Mouse (Mus musculus): ENCODE data around the gene Grk6. TPM values are rescaled to one million over a fixed set of nuclear protein-coding genes. Genes with fewer than 3 reads are reported as not detected.

Grk6 gene
- polyA plus RNA-seq, 1 experiment from 2014 or later: 41.4 TPM

DNA sequence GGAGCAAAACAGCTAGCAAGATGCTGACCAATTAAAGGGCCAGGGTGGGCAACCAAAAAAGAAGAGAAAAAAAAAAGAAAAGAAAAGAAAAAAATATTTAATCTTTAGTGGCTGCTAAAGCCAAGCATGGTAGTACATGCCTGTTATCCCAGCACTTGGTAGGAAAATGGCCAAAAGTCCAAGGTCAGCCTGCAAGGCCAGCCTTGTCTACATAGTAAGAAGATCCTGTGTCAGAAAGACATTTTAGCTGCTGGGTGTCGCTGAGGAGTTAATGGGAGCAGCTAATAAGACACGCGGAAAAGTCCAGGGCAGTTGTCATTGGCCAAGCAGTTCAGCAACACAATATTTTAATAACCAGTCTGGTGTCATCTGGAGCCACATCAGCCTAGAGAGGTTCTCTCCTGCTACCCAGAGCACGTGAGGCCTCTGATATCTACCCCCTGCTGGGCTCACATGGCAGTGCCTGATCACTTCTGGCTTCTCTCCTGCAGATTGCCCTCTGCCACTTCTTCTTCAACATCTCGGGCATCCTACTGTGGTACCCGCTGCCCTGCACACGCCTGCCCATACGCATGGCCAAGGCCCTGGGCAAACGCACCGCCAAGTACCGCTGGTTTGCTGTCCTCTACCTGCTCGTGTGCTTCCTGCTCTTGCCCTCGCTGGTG, 32.1 kb upstream of the Grk6 start:
- no peak overlapping the region for H3K9ac ChIP-seq
- WGBS: 80% methylated on average over 13 of the region's 13 CpGs
- H3K27me3 ChIP-seq (replicated peaks): peaks cover 5% of the 10 kb centered on the region; the same call in 1 of the 2 replicates
- no peaks in the 10 kb centered on the region for H3K36me3 ChIP-seq (replicated peaks)
- H3K4me1 ChIP-seq: peaks cover 5% of the 10 kb centered on the region; the same call in 1 of the 2 replicates
- H3K9me3 ChIP-seq: no peaks in the 10 kb centered on the region
- no peak overlapping the region for H3K4me3 ChIP-seq
- H3K4me2 ChIP-seq: no peak overlapping the region
- no peak for ATAC-seq (replicated peaks)
- no peak overlapping the region for H3K27ac ChIP-seq

DNA sequence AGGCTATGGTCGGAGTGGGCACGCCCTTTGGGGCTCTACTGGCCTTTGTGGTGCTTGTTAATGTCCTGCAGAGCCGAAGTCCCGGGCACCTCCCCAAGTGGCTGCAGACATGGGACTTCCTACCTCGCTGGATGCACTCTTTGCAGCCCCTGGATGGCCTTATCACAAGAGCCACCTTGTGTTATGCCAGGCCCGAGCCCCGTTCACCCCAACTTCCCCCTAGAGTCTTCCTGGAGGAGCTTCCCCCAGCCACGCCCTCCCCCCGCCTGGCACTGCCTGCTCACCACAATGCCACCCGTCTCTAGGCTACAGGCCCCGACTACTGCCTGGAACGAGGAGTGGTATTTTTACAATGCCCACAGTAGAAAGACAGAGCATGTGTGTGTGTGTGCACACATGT, 31.5 kb upstream of the Grk6 start:
- Histone ChIP-seq H3K4me3 (no peak overlapping the region), H3K27ac (no peak overlapping the region), H3K9ac (no peak overlapping the region), H3K9me3 (no peaks in the 10 kb centered on the region), H3K4me2 (no peak overlapping the region), H3K36me3 (replicated peaks) (no peaks in the 10 kb centered on the region), H3K4me1 (peaks cover 10% of the 10 kb centered on the region), H3K27me3 (replicated peaks) (peaks cover 7% of the 10 kb centered on the region; the same call in 1 of the 2 replicates)
- no peak for ATAC-seq (replicated peaks)
- WGBS: 82% methylated on average over 12 of the region's 12 CpGs

- Histone ChIP-seq H3K9ac (peak within 1 kb of the TSS; percentile 33), H3K4me3 (peak within 1 kb of the TSS; percentile 39), H3K4me2 (peak within 1 kb of the TSS; percentile 60), H3K27me3 (replicated peaks) (peaks cover 21% of the 10 kb centered on the region), H3K27ac (no peak within 1 kb of the TSS), H3K4me1 (peaks cover 10% of the 10 kb centered on the region), H3K36me3 (replicated peaks) (no peaks in the 10 kb centered on the region), H3K9me3 (no peaks in the 10 kb centered on the region)
- peak; percentile 67 for ATAC-seq (replicated peaks)
- 11% methylated on average over 41 of the region's 41 CpGs for WGBS
These were observed 30.0 kb upstream of the Grk6 start, which contains the start of gene Pfn3 for GRCm38 (mm10) chr13:55414743-55415380. Gene Pfn3 (minus strand): TSS chr13:55415232.

GRCm38 (mm10) chr13:55418004-55418403, 26.9 kb upstream of the Grk6 start:
- Histone ChIP-seq H3K4me1 (peaks cover 20% of the 10 kb centered on the region), H3K9me3 (no peaks in the 10 kb centered on the region), H3K27ac (no peak overlapping the region), H3K4me3 (0 out of 2 replicates have a peak overlapping the region, but pooled peaks have one; percentile 4), H3K27me3 (replicated peaks) (peaks cover 46% of the 10 kb centered on the region), H3K36me3 (replicated peaks) (no peaks in the 10 kb centered on the region), H3K9ac (no peak overlapping the region; the same call in 1 of the 2 replicates), H3K4me2 (peak overlapping the region; percentile 34)
- peak; percentile 73; the same call in 1 of the 2 replicates for ATAC-seq (replicated peaks)
- 11% methylated on average over 12 of the region's 12 CpGs for WGBS

DNA sequence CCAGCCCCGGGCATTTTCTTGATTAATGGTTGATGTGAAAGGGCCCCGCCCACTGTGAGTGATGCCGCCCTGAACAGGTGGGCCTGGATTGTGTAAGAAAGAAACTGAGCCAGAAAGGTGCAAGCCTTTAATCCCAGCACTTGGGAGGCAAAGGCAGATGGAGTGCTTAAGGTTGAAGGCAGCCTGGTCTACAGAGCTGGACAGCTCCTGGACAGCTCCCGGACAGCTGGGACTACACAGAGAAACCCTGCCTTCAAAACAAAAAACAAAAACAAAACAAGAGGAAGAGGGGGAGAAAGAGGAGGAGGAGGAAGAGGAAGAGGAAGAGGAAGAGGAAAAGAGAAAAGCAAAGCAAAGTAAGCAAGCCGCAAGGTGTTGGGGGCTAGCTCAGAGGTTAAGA, 25.7 kb upstream of the Grk6 start:
- Histone ChIP-seq H3K4me2 (no peak overlapping the region), H3K4me3 (no peak overlapping the region), H3K4me1 (peaks cover 20% of the 10 kb centered on the region), H3K27ac (no peak overlapping the region), H3K27me3 (replicated peaks) (peaks cover 46% of the 10 kb centered on the region), H3K9ac (no peak overlapping the region), H3K9me3 (no peaks in the 10 kb centered on the region), H3K36me3 (replicated peaks) (no peaks in the 10 kb centered on the region)
- 88% methylated on average over 5 of the region's 5 CpGs for whole genome bisulfite sequencing
- ATAC-seq (replicated peaks): no peak

DNA sequence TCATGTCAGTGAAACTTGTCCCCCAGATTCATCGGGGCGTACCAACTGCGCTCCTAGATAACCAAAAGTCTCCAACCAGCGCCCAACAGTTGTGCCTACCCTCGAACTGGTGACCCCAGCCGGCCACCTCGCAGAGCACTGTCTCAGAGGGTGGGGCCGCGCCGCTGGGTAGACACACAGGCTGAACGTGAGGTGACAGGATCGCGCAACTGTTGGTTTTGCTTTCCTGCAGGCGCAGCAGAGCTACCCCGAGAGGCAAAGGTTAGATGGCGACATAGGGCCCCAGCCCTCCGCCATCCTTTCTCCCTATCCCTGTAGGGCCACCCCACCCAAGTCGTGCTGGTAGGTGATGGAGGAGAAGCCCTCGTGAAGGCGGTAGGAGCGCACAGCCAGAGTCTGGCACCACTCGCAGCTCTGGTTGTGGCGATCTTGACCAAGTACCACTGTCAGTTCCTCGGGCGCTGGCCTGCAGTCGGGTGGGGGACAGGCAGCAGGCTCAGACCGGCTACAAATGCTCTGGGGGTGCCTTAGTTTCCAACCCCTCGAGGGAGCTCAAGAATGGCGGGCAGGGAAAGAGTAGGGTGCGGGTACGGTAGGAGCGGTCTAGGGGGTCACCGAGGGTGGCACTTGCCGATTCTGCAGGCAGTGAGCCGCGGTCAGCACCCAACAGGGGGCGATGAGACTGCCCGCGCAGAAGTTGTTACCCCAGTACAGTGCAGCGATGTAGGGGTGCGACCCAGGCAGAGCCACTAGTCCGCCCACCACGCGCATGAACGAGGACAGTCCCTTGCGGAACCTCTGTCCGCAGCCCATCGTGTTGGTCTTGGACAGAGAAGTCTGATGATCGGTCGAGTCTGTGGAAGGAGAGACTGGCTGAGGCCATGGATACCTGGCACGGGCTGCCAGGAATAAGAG, 24.6 kb upstream of the Grk6 start:
- Histone ChIP-seq H3K4me3 (no peak overlapping the region), H3K4me2 (peak overlapping the region; percentile 48), H3K27ac (no peak overlapping the region), H3K27me3 (replicated peaks) (peaks cover 46% of the 10 kb centered on the region), H3K4me1 (peaks cover 15% of the 10 kb centered on the region), H3K9ac (no peak overlapping the region), H3K36me3 (replicated peaks) (no peaks in the 10 kb centered on the region), H3K9me3 (no peaks in the 10 kb centered on the region)
- 32% methylated on average over 51 of the region's 51 CpGs for WGBS
- no peak; the same call in 1 of the 2 replicates for ATAC-seq (replicated peaks)

GRCm38 (mm10) chr13:55420933-55421800, 23.7 kb upstream of the Grk6 start:
- peaks cover 15% of the 10 kb centered on the region for H3K4me1 ChIP-seq
- no peaks in the 10 kb centered on the region for H3K36me3 ChIP-seq (replicated peaks)
- WGBS: 16% methylated on average over 35 of the region's 35 CpGs
- peak; percentile 78 for ATAC-seq (replicated peaks)
- 0 out of 2 replicates have a peak overlapping the region, but pooled peaks have one; percentile 8 for H3K9ac ChIP-seq
- no peaks in the 10 kb centered on the region for H3K9me3 ChIP-seq
- H3K27ac ChIP-seq: no peak overlapping the region
- peaks cover 46% of the 10 kb centered on the region for H3K27me3 ChIP-seq (replicated peaks)
- H3K4me3 ChIP-seq: peak overlapping the region; percentile 19
- H3K4me2 ChIP-seq: peak overlapping the region; percentile 48

GRCm38 (mm10) chr13:55426613-55427012, 18.3 kb upstream of the Grk6 start, which contains the start of gene F12:
Gene F12 (minus strand): TSS chr13:55426793.
- Histone ChIP-seq H3K4me3 (no peak within 1 kb of the TSS), H3K27ac (no peak within 1 kb of the TSS), H3K27me3 (replicated peaks) (peaks cover 7% of the 10 kb centered on the region; the same call in 1 of the 2 replicates), H3K4me2 (no peak within 1 kb of the TSS), H3K36me3 (replicated peaks) (no peaks in the 10 kb centered on the region), H3K9me3 (no peaks in the 10 kb centered on the region), H3K4me1 (no peaks in the 10 kb centered on the region), H3K9ac (no peak within 1 kb of the TSS)
- WGBS: 90% methylated on average over 10 of the region's 10 CpGs
- ATAC-seq (replicated peaks): no peak

- Histone ChIP-seq H3K36me3 (replicated peaks) (no peaks in the 10 kb centered on the region), H3K9me3 (no peaks in the 10 kb centered on the region), H3K9ac (no peak overlapping the region), H3K4me1 (no peaks in the 10 kb centered on the region), H3K4me2 (no peak overlapping the region), H3K27ac (no peak overlapping the region), H3K27me3 (replicated peaks) (no peaks in the 10 kb centered on the region), H3K4me3 (no peak overlapping the region)
- ATAC-seq (replicated peaks): no peak
- 80% methylated on average over 12 of the region's 12 CpGs for WGBS
These were observed 15.5 kb upstream of the Grk6 start for GRCm38 (mm10) chr13:55429226-55429888.

GRCm38 (mm10) chr13:55430566-55430965, 14.3 kb upstream of the Grk6 start:
- no peaks in the 10 kb centered on the region for H3K4me1 ChIP-seq
- ATAC-seq (replicated peaks): no peak
- H3K9me3 ChIP-seq: no peaks in the 10 kb centered on the region
- H3K27me3 ChIP-seq (replicated peaks): no peaks in the 10 kb centered on the region
- H3K27ac ChIP-seq: no peak overlapping the region
- H3K36me3 ChIP-seq (replicated peaks): no peaks in the 10 kb centered on the region
- 90% methylated on average over 2 of the region's 2 CpGs for WGBS
- no peak overlapping the region for H3K4me2 ChIP-seq
- no peak overlapping the region for H3K9ac ChIP-seq
- no peak overlapping the region for H3K4me3 ChIP-seq

Data from midbrain, embryonic 15.5 days (tissue).